ENCODE assay signal across 28 mouse cellular contexts in the genomic region with DNA sequence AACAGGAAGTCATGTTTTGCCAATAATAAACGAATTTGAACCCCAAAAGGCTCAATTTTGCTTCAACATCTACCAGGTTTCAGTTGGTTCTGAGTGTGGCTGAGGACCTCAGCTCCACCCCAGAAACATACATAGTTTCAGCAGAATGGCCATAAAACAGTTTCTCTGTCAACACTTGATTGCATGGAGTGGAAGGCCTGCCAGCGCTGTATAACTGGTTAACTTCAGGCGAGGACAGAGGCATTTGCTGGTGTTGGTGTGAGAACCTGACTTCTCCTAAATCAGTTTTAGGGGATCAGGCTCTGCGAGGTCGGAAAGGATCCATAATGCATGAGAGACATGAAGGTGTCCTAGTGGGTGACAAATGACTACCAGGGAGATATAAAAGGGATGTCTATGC.
"Had no signal": no experiment of that assay in that cellular context is flagged by ENCODE, and none has a peak within 500 bp of the region (broad histone marks: within the 10 kb centered on the region; RNA-seq: fewer than 3 reads in every experiment).

No protein-coding gene starts in this region.

- H3K9me3 ChIP-seq: embryonic facial prominence, embryonic 10.5 days; embryonic facial prominence, embryonic 12.5 days; embryonic facial prominence, embryonic 13.5 days; embryonic facial prominence, embryonic 15.5 days; forebrain, embryonic 10.5 days; forebrain, embryonic 12.5 days; forebrain, embryonic 13.5 days; forebrain, embryonic 15.5 days had no signal

- H3K9ac ChIP-seq: embryonic facial prominence, embryonic 12.5 days; embryonic facial prominence, embryonic 13.5 days; embryonic facial prominence, embryonic 15.5 days; forebrain, embryonic 12.5 days; forebrain, embryonic 13.5 days; forebrain, embryonic 15.5 days; forebrain, postnatal 0 days had no signal

- H3K4me1 ChIP-seq: embryonic facial prominence, embryonic 12.5 days; forebrain, embryonic 10.5 days; forebrain, embryonic 12.5 days; forebrain, embryonic 13.5 days; forebrain, embryonic 15.5 days had no signal

- H3K4me2 ChIP-seq: embryonic facial prominence, embryonic 12.5 days; embryonic facial prominence, embryonic 13.5 days; embryonic facial prominence, embryonic 15.5 days; forebrain, embryonic 12.5 days; forebrain, embryonic 13.5 days; forebrain, embryonic 15.5 days had no signal

- H3K27ac ChIP-seq: embryonic facial prominence, embryonic 10.5 days; embryonic facial prominence, embryonic 12.5 days; embryonic facial prominence, embryonic 13.5 days; embryonic facial prominence, embryonic 15.5 days; forebrain, embryonic 10.5 days; forebrain, embryonic 12.5 days; forebrain, embryonic 13.5 days; forebrain, embryonic 15.5 days; gastrocnemius, adult 2 months had no signal

- H3K36me3 ChIP-seq: embryonic facial prominence, embryonic 10.5 days; embryonic facial prominence, embryonic 12.5 days; forebrain, embryonic 10.5 days; forebrain, embryonic 12.5 days; forebrain, embryonic 15.5 days had no signal

- H3K27me3 ChIP-seq: embryonic facial prominence, embryonic 12.5 days; embryonic facial prominence, embryonic 13.5 days; embryonic facial prominence, embryonic 15.5 days; forebrain, embryonic 12.5 days; forebrain, embryonic 13.5 days; forebrain, embryonic 15.5 days had no signal

- ATAC-seq: forebrain, embryonic 13.5 days; forebrain, embryonic 14.5 days; forebrain, embryonic 15.5 days; forebrain, embryonic 16.5 days; forebrain, postnatal 0 days had no signal

- DNase-seq: cerebellum, adult 18-20 months; cerebellum, adult 2 months; cerebellum, adult 8-10 months; cerebellum, adult 9-10 months; cerebellum, adult 9-11 months; cerebellum, postnatal 10 days; cerebellum, postnatal 14 days; cerebellum, postnatal 25 days; cerebellum, postnatal 36 days; embryo, embryonic 11 days; forebrain, postnatal 0 days; gastrocnemius, adult 2 months; gastrocnemius, postnatal 10 days; gastrocnemius, postnatal 14 days; gastrocnemius, postnatal 25 days; gastrocnemius, postnatal 36 days; heart, adult 18-20 months had no signal

- H3K4me3 ChIP-seq: embryonic facial prominence, embryonic 10.5 days; embryonic facial prominence, embryonic 12.5 days; embryonic facial prominence, embryonic 13.5 days; embryonic facial prominence, embryonic 15.5 days; erythroblast, embryonic 14.5 days; forebrain, embryonic 10.5 days; forebrain, embryonic 12.5 days; forebrain, embryonic 13.5 days; forebrain, embryonic 15.5 days; gastrocnemius, adult 2 months had no signal
